Mouse (Mus musculus) erythroblast, embryonic 14.5 days (primary cell): ENCODE measurements around the gene Grik4. TPM values are rescaled to one million over a fixed set of nuclear protein-coding genes. Genes with fewer than 3 reads are reported as not detected.

Experiments
- H3K27me3 ChIP-seq: 2 replicates; pipeline ENCODE4 v1.6.1; 2012; ENCODE audit warnings: inconsistent platforms; ENCODE audit not compliant: control insufficient read depth
- H3K36me3 ChIP-seq: 2 replicates; pipeline ENCODE4 v1.6.1; 2012; ENCODE audit warnings: mild to moderate bottlenecking, inconsistent platforms; ENCODE audit not compliant: control insufficient read depth
- H3K4me1 ChIP-seq: 2 replicates; pipeline ENCODE4 v1.6.1; 2012; ENCODE audit warnings: inconsistent platforms; ENCODE audit not compliant: control insufficient read depth
- H3K4me3 ChIP-seq: replicated peaks from 2 replicates; pipeline ENCODE3; 2012; ENCODE audit warnings: moderate library complexity, mild to moderate bottlenecking, inconsistent platforms
- H3K9me3 ChIP-seq: 2 replicates; pipeline ENCODE4 v1.6.1; 2012; ENCODE audit warnings: low read length, inconsistent platforms, mixed read lengths; ENCODE audit not compliant: control insufficient read depth
- GATA1 ChIP-seq: IDR thresholded peaks from 2 replicates; pipeline ENCODE4 v1.6.1; 2012; ENCODE audit warnings: low read length, inconsistent platforms, mixed read lengths
- TAL1 ChIP-seq: IDR thresholded peaks from 3 replicates; pipeline ENCODE4 v1.6.1; 2012; ENCODE audit warnings: low read length, inconsistent platforms, mixed read lengths
- polyA plus RNA-seq: library from polyadenylated mRNA; stranded (reverse); fragments of >175 nt; gene quantifications from 2 replicates; pipeline ENCODE4 v1.2.3, GENCODE M21; 2012

The Grik4 gene
- polyA plus RNA-seq, 1 experiment, result not detected

DNA sequence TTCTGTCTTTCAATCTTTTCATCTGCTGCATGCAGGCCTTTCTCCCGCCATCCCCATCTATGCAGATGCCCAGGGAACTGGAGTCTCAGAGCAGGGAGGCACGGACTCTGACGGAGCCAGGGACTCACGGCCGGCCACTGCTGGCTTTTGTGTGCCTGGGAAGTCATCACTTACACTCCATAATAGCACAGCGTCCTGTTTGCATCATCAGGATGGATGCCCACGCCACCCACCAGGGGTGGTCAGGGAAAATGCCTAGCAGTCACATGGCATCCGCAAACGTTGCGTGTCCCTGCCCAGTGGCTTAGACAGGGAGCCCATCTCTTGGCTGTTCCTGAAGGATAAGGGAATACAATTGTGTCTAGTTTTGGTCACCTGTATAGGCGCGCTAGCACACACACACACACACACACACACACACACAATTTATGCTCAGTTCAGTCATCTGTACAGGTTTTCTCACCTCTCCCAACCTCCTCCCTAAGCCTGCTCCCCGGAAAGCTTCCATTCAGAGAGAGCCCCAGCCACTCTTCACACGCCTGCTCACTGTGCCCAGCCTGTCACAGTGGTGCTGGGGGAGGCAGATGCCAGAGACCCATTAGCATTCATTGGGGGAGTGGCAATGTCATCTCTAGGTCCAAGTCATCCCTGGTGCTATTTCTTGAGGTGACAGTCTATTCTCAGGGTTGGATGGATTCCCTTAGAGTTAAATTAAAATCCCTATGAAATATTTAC lies 370.5 kb downstream of the Grik4 start:
- H3K9me3 ChIP-seq, result no peaks in the 10 kb centered on the region
- H3K36me3 ChIP-seq, result no peaks in the 10 kb centered on the region
- no peak for TF ChIP-seq TAL1
- no peak for TF ChIP-seq GATA1
- H3K27me3 ChIP-seq, result no peaks in the 10 kb centered on the region
- H3K4me3 ChIP-seq, result no peak overlapping the region
- H3K4me1 ChIP-seq, result no peaks in the 10 kb centered on the region

DNA sequence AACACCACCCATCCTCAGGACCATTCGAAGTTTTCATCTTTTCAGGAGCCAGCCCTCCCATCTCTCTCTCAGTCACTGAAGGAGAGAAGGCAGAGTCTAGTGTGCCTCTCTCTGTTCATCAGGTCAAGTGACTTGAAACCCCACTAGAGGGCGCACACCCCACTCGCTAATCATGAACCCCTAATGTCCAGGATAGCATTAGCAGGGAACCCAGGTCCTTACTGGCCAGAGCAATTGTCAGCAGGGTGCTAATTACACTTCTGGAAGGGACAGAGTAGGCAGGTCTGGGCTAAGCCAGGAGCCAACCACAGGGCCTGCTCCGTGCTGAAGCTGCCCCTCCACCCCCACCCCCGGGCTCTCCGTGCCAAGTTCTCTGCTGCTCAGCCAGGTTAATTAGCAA lies 371.1 kb downstream of the Grik4 start:
- Histone ChIP-seq H3K27me3 (no peaks in the 10 kb centered on the region), H3K36me3 (no peaks in the 10 kb centered on the region), H3K4me3 (no peak overlapping the region), H3K9me3 (no peaks in the 10 kb centered on the region), H3K4me1 (no peaks in the 10 kb centered on the region)
- no peak for TF ChIP-seq TAL1
- no peak for TF ChIP-seq GATA1

DNA sequence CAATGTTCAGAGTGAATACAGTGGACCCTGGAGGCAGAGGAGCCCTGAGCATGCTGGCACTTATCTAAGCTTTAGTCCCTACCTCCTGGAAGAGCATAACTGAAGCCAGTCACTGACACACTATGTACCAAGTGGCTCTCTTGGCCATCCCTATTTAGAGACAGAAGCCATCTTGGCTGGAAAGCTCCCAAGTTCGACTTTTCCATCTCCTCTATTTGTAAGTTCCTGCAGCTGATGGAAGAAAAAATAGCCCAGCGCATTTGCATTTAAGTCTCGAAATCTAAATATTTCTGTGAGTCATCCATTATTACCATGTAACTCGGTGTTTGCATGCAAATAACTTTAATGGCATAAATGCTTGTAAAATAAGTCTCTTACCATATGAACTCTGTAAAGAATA lies 378.4 kb downstream of the Grik4 start:
- no peaks in the 10 kb centered on the region for H3K27me3 ChIP-seq
- H3K4me1 ChIP-seq, result no peaks in the 10 kb centered on the region
- TF ChIP-seq TAL1 (no peak), GATA1 (no peak)
- H3K4me3 ChIP-seq, result no peak overlapping the region
- H3K9me3 ChIP-seq, result no peaks in the 10 kb centered on the region
- H3K36me3 ChIP-seq, result no peaks in the 10 kb centered on the region

DNA sequence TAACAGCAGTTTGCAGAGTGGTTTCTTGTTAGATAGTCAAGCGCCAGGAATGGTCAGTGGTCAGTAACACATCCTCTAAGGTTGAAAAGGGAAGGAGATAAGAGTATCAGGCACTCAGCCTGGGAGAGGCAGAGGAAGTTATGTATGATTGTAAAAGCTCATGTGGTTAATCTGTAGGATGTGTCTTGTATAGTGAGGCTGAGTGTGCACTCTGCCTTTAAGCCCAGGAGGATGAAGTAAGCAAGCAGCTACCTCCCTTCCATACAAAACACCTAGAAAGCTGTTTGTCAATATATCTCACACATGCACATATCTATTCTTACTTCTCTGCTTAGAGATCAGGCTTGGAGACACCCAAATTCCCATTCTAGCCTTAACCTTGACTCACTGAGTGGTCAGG lies 389.1 kb downstream of the Grik4 start:
- Histone ChIP-seq H3K4me3 (no peak overlapping the region), H3K9me3 (no peaks in the 10 kb centered on the region), H3K36me3 (no peaks in the 10 kb centered on the region), H3K27me3 (no peaks in the 10 kb centered on the region), H3K4me1 (no peaks in the 10 kb centered on the region)
- TF ChIP-seq GATA1, result no peak
- no peak for TF ChIP-seq TAL1

DNA sequence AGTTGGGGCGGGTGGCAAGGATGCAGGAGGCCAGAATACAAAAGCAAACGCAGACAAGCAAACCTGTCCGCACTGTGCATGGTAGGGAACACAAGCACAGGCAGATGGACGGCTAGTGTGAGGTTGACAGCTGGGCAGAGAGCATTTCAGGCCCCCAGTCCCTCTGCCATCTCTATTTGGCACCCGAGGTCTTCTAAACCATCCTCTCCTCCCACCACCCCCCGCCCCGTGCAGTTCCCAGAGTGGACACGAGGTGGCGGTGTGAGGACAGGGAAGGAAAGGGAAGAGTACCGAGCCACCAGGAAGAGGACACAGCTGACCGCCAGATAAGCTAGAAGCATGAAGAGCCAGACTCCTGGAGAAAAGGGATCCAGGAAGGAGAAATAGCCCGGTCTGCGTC lies 394.2 kb downstream of the Grik4 start:
- Histone ChIP-seq H3K36me3 (no peaks in the 10 kb centered on the region), H3K4me1 (no peaks in the 10 kb centered on the region), H3K9me3 (no peaks in the 10 kb centered on the region), H3K4me3 (no peak overlapping the region), H3K27me3 (no peaks in the 10 kb centered on the region)
- TF ChIP-seq TAL1 (no peak), GATA1 (no peak)

DNA sequence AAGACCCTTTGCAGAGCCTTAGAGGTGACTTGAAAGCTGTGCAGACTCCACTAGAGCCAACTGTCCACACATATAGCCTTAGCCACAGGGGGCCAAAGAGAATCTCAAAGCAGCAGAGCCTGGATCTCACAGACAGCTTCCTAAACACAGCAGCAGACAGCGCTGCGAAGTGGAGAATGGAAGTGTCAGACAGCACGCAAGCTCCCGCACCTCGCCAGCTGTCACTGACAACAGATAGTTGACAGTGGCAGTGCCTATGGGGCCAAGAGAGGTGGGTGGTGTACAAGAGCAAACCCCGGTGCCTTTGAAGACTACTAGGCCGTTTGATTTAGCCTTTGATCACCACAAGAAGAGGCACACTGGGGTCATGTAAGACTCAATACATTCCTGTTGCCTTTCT lies 395.3 kb downstream of the Grik4 start:
- Histone ChIP-seq H3K9me3 (no peaks in the 10 kb centered on the region), H3K4me1 (no peaks in the 10 kb centered on the region), H3K27me3 (no peaks in the 10 kb centered on the region), H3K4me3 (no peak overlapping the region), H3K36me3 (no peaks in the 10 kb centered on the region)
- TF ChIP-seq GATA1 (no peak), TAL1 (no peak)

DNA sequence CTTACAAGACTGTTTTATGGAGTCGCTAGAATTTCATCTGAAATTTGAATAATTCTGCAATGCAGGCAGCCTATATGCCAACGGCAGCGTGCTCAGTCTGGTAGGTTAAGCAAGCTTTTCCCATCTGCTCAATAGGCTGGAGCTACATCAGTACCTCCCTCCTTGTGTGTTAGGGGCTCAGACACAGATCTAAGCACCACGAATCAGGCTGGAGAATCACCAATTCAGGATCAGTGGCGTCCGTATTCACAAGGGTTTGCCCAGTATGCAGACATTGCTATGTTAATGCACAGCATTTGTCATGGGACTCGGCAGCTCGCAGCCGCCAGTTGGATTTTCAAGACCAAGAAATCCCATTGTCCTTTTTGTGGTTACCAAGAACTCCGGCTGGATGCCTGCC lies 399.8 kb downstream of the Grik4 start:
- no peak for TF ChIP-seq GATA1
- no peak for TF ChIP-seq TAL1
- Histone ChIP-seq H3K4me3 (no peak overlapping the region), H3K9me3 (no peaks in the 10 kb centered on the region), H3K4me1 (no peaks in the 10 kb centered on the region), H3K36me3 (no peaks in the 10 kb centered on the region), H3K27me3 (no peaks in the 10 kb centered on the region)

DNA sequence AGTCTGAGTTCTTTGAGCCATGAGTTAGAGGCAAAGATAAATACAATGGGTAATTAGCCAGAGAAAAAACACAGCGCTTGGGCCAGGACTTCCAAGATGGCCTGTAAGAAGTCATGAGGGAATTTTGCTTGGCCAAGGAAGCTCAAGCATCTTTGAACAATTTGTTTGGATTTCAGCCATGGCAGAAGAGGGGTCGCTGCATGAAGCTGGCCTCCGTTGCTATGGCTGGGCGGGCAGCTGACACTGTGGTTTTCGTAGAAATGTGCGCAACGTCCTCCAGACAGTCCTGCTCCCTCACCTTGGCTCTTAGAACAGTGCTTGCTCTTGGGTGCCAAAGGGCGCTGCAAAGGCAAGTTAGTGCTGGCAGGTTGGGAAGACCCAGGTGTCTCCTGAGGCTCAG lies 410.8 kb downstream of the Grik4 start:
- TF ChIP-seq TAL1 (no peak), GATA1 (no peak)
- Histone ChIP-seq H3K4me3 (no peak overlapping the region), H3K36me3 (no peaks in the 10 kb centered on the region), H3K27me3 (no peaks in the 10 kb centered on the region), H3K4me1 (no peaks in the 10 kb centered on the region), H3K9me3 (no peaks in the 10 kb centered on the region)

DNA sequence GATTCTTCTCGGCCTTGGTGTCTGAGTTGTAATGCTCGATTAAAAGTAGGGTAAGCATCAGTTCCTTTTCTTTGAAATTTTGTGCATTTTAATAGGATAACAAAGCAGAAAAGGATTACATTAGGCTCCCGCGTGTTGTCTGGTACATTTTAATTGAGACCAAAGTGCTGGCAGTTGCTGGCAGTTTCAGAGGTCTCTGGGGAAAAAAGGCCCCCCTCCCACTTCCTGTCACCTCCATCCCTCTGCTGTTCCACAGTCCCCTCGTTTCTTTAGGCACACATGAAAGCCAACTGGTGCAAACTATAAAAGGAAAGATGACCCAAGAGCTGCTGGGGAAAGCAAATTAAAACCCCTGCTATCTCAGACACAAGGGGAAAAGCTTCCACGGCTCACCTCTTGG lies 411.3 kb downstream of the Grik4 start:
- no peak for TF ChIP-seq TAL1
- TF ChIP-seq GATA1, result no peak
- no peaks in the 10 kb centered on the region for H3K27me3 ChIP-seq
- no peaks in the 10 kb centered on the region for H3K9me3 ChIP-seq
- H3K4me3 ChIP-seq, result no peak overlapping the region
- no peaks in the 10 kb centered on the region for H3K4me1 ChIP-seq
- no peaks in the 10 kb centered on the region for H3K36me3 ChIP-seq

DNA sequence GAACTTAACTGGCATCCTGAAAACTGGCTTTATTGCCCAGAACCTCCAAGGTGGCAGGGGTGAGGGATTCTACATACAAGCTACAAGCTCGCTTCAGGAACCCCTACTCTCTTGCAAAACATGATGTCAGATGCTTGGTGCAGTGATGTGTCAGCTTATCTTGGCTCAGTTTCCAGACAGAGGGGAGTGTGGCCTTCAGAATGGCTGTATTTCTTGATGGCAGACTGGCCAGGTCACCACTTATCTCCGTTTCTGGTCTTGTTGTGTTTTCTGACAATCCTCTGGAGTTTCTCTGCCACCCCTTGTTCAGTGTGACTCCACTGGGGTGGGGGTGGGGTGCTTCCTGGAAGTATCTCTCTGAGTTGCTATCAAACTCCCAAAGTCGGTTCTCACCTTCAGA lies 412.3 kb downstream of the Grik4 start:
- H3K4me1 ChIP-seq, result no peaks in the 10 kb centered on the region
- H3K4me3 ChIP-seq, result no peak overlapping the region
- H3K36me3 ChIP-seq, result no peaks in the 10 kb centered on the region
- TF ChIP-seq GATA1 (no peak), TAL1 (no peak)
- no peaks in the 10 kb centered on the region for H3K27me3 ChIP-seq
- H3K9me3 ChIP-seq, result no peaks in the 10 kb centered on the region
